Mouse (Mus musculus): Measurements from ENCODE around the gene Gm15127.
"Not testable (repeated sequence)": the region's sequence is repeated elsewhere in the genome, so short reads cannot be mapped to it uniquely, and the experiment has no call there.

Gene Gm15127

GRCm38 (mm10) chrX:148663298-148663697 lies at the start of gene Gm15127:
Gene Gm15127, plus strand, starts transcription at chrX:148663598.
- DNase-seq: not testable (repeated sequence)

DNA sequence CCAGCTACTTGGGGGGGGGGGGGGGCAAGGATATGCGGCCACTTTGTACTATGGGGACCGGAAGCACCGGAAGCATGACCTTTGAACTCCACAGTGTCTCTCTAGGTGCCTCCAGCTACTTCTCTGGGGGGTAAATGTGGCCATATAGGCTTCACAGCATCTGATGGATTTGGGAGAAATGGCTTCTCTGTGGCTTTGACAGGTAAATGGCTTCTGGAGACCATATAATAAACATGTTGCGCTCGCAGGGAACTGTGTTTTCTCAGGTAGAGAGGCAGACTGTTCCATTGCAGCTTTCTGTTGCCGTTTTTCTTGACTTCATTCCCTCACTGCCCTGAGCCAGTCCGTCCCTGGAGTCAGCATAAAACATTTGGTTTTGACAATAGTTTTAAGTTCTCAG lies 48.3 kb upstream of the Gm15127 start, which contains the start of gene Gm8334:
Gene Gm8334 (minus strand): TSS at position 101 of the 400 bp plus-strand sequence.
- not testable (repeated sequence) for DNase-seq

GRCm38 (mm10) chrX:148676290-148676689 lies 12.9 kb downstream of the Gm15127 start:
- not testable (repeated sequence) for DNase-seq

Measured in right cerebral cortex, postnatal 4 days (tissue).